Mouse (Mus musculus): ENCODE results near the gene Ifnlr1. TPM values are rescaled to one million over a fixed set of nuclear protein-coding genes. Genes with fewer than 3 reads are reported as not detected.
"Not testable (repeated sequence)": the region's sequence is repeated elsewhere in the genome, so short reads cannot be mapped to it uniquely, and the experiment has no call there.

Gene Ifnlr1
- polyA plus RNA-seq, 1 experiment from 2014 or later = 0.31 TPM

DNA sequence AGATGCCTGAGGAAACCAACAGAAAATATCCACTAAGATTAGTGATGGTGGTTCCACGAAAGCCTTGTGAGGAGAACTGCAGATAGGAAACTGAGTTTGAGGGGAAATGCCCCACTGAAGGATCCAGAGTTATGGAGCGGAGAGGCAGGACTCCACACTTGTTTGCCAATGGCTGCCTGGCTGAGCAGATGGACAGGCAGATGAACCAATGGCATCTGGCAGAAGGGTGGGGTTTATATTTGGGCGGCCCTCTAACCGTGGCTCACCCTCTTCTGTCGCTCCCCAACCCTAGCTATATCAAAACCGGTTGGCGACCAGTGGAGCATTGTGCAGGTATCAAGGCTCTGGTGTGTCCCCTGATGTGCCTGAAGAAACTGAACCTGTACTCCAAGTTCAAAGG lies 12.4 kb downstream of the Ifnlr1 start:
- no peaks in the 10 kb centered on the region for H3K27me3 ChIP-seq (ENCODE audit: control insufficient read depth, insufficient read depth, low read depth, low read length)
- H3K27ac ChIP-seq (ENCODE audit: low read length) = no peak overlapping the region
- WGBS = 85% methylated on average over 7 of the region's 7 CpGs
- no peak for ATAC-seq
- H3K4me3 ChIP-seq (ENCODE audit: low read depth, low read length) = peak overlapping the region; percentile 16
- no peaks in the 10 kb centered on the region for H3K9me3 ChIP-seq (replicated peaks; ENCODE audit: control insufficient read depth, low read length, poor library complexity, severe bottlenecking)
- H3K4me2 ChIP-seq (ENCODE audit: low read length) = peak overlapping the region; percentile 6; the same call in 1 of the 2 replicates
- no peaks in the 10 kb centered on the region for H3K36me3 ChIP-seq (ENCODE audit: control insufficient read depth, insufficient read depth, low read length)
- no peak overlapping the region for H3K9ac ChIP-seq (ENCODE audit: low read depth, low read length)
- no peaks in the 10 kb centered on the region for H3K4me1 ChIP-seq (ENCODE audit: control insufficient read depth, insufficient read depth, low read length)

DNA sequence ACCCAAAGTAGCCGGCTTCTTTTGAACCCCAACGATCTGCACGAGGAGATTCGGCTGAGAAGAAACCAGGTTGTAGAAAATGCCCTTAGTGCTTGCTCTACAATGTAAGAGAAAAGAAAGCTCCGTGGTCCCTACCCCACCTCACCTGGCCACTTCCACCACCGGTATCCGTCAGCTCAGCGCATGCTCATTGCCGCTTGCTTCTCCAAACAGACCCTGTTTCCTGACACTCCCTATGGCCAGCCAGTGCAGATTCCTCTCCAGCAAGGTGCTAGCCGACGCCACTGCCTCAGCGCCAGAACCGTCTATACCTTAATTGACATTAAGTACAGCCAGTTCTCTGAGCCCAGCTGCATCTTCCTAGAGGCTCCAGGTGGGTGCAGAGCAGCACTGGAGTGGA lies 17.4 kb downstream of the Ifnlr1 start:
- Histone ChIP-seq H3K9ac (ENCODE audit: low read depth, low read length) (no peak overlapping the region), H3K4me1 (ENCODE audit: control insufficient read depth, insufficient read depth, low read length) (no peaks in the 10 kb centered on the region), H3K36me3 (ENCODE audit: control insufficient read depth, insufficient read depth, low read length) (no peaks in the 10 kb centered on the region), H3K4me2 (ENCODE audit: low read length) (no peak overlapping the region), H3K4me3 (ENCODE audit: low read depth, low read length) (no peak overlapping the region), H3K9me3 (replicated peaks; ENCODE audit: control insufficient read depth, low read length, poor library complexity, severe bottlenecking) (no peaks in the 10 kb centered on the region), H3K27ac (ENCODE audit: low read length) (no peak overlapping the region), H3K27me3 (ENCODE audit: control insufficient read depth, insufficient read depth, low read depth, low read length) (no peaks in the 10 kb centered on the region)
- 81% methylated on average over 13 of the region's 13 CpGs for WGBS
- ATAC-seq = no peak

DNA sequence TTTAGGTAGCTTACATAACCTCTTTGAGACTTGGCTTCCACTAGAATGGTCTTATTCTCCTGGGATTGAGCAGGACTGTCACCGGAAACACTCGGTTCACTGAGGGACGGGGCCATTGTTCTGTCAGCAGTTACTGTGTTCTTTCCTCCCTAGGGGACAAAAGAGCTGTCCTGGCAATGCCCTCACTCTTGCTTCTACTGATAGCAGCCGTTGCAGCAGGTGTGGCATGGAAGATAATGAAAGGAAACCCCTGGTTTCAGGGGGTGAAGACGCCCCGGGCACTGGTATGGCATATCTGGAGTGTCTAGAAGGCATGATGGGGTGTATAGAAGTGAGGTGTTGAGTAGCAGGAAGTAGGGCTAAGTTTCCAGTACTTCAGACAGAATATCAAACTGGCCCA lies 17.9 kb downstream of the Ifnlr1 start:
- Histone ChIP-seq H3K9ac (ENCODE audit: low read depth, low read length) (no peak overlapping the region), H3K9me3 (replicated peaks; ENCODE audit: control insufficient read depth, low read length, poor library complexity, severe bottlenecking) (no peaks in the 10 kb centered on the region), H3K36me3 (ENCODE audit: control insufficient read depth, insufficient read depth, low read length) (no peaks in the 10 kb centered on the region), H3K4me2 (ENCODE audit: low read length) (no peak overlapping the region), H3K27ac (ENCODE audit: low read length) (no peak overlapping the region), H3K4me1 (ENCODE audit: control insufficient read depth, insufficient read depth, low read length) (no peaks in the 10 kb centered on the region), H3K4me3 (ENCODE audit: low read depth, low read length) (no peak overlapping the region), H3K27me3 (ENCODE audit: control insufficient read depth, insufficient read depth, low read depth, low read length) (no peaks in the 10 kb centered on the region)
- no peak for ATAC-seq
- WGBS = 42% methylated on average over 6 of the region's 6 CpGs

DNA sequence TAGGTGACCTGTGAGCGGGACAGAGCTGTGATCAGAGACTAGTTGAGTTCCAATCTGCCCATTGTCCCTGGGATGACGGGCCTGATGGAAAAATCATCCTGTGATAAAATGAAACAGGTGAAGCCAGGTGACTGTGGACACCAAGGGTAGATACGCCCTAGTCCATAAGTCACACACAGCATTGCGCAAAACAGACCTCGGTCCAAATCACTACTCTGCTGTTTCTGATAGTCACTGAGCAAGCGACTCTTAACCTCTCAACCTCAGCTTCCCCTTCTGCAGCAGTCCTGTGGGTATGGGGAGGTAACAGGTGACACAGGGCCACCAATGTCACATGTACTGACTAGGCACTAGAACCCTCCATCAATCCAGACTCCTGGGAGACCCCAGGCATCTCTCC lies 20.0 kb downstream of the Ifnlr1 start:
- 91% methylated on average over 6 of the region's 6 CpGs for WGBS

DNA sequence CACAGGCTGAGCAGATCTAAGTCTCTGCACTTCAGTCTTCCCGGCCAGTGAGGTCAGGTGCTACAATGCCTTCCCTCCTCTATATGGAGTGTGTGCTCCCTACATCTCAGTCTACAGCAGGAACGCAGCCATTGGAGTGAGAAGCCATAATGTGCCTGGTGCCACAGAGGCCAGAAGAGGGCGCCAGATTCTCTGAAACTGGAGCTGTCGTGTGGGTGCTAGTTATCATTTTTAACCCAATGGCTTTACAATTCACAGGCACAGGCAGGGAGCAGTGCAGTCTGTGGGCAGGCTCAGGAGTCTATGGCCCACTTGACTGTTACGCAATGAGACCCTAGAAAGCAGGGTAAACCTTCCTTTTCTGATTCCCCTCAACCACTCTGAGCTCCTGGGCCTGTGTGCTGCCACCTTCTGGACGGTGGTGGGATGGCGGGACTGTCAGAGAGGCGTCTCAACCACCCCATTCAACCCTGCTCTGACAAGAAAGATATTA lies 23.0 kb downstream of the Ifnlr1 start:
- 9% methylated on average over 8 of the region's 8 CpGs for WGBS
- no peaks in the 10 kb centered on the region for H3K36me3 ChIP-seq (ENCODE audit: control insufficient read depth, insufficient read depth, low read length)
- H3K4me1 ChIP-seq (ENCODE audit: control insufficient read depth, insufficient read depth, low read length) = no peaks in the 10 kb centered on the region
- H3K9ac ChIP-seq (ENCODE audit: low read depth, low read length) = no peak overlapping the region
- H3K27me3 ChIP-seq (ENCODE audit: control insufficient read depth, insufficient read depth, low read depth, low read length) = no peaks in the 10 kb centered on the region
- ATAC-seq = no peak
- no peaks in the 10 kb centered on the region for H3K9me3 ChIP-seq (replicated peaks; ENCODE audit: control insufficient read depth, low read length, poor library complexity, severe bottlenecking)
- no peak overlapping the region for H3K4me3 ChIP-seq (ENCODE audit: low read depth, low read length)
- peak overlapping the region; percentile 39 for H3K4me2 ChIP-seq (ENCODE audit: low read length)
- H3K27ac ChIP-seq (ENCODE audit: low read length) = no peak overlapping the region

More for the DNA sequence above, 20.0 kb downstream of the Ifnlr1 start:
- Histone ChIP-seq H3K9ac (ENCODE audit: low read depth, low read length) (no peak overlapping the region), H3K36me3 (ENCODE audit: control insufficient read depth, insufficient read depth, low read length) (no peaks in the 10 kb centered on the region), H3K9me3 (replicated peaks; ENCODE audit: control insufficient read depth, low read length, poor library complexity, severe bottlenecking) (no peaks in the 10 kb centered on the region), H3K4me2 (ENCODE audit: low read length) (no peak overlapping the region), H3K27ac (ENCODE audit: low read length) (no peak overlapping the region), H3K27me3 (ENCODE audit: control insufficient read depth, insufficient read depth, low read depth, low read length) (no peaks in the 10 kb centered on the region), H3K4me1 (ENCODE audit: control insufficient read depth, insufficient read depth, low read length) (no peaks in the 10 kb centered on the region), H3K4me3 (ENCODE audit: low read depth, low read length) (no peak overlapping the region)
- ATAC-seq = no peak

DNA sequence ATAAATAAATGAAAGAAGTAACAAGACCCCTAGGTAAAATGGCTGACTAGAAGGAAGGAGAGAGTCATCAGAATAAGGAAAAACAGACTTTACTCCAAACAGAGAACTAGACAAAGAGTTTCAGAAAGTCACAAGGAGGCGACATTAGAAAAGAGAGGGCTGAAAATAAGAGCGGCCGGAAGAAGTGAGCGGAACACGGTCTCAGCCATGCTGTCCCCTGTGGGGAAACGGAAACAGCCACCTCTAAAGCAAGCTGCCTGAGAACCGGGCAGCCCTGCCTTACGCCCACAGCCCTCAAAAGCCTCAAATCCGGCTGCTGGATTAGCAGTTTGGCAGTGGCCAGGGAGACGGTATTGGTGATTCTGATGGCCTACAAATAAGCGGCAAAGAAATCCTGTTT lies 23.5 kb downstream of the Ifnlr1 start:
- Histone ChIP-seq H3K4me2 (ENCODE audit: low read length) (no peak overlapping the region), H3K9ac (ENCODE audit: low read depth, low read length) (no peak overlapping the region), H3K36me3 (ENCODE audit: control insufficient read depth, insufficient read depth, low read length) (no peaks in the 10 kb centered on the region), H3K4me3 (ENCODE audit: low read depth, low read length) (no peak overlapping the region), H3K27ac (ENCODE audit: low read length) (no peak overlapping the region), H3K27me3 (ENCODE audit: control insufficient read depth, insufficient read depth, low read depth, low read length) (no peaks in the 10 kb centered on the region), H3K9me3 (replicated peaks; ENCODE audit: control insufficient read depth, low read length, poor library complexity, severe bottlenecking) (no peaks in the 10 kb centered on the region), H3K4me1 (ENCODE audit: control insufficient read depth, insufficient read depth, low read length) (no peaks in the 10 kb centered on the region)
- no peak for ATAC-seq
- 71% methylated on average over 11 of the region's 11 CpGs for WGBS

DNA sequence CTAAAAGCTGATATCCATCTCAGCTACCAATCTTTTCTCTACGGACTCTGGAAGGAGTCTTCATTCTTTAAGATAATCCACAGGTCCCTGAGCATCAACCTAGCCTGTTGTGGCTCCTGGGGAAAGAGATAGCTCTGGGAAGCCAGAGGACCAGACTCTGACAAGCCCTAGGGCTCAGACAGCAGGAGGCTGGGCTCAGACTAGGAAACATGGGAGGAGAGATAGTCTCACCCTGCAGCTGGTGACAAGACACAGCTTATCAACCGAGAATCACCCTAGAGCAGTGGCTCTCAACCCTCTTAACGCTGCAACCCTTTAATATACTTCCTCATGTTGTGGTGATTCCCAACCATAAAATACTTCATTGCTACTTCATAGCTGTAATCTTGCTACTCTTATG lies 24.3 kb downstream of the Ifnlr1 start:
- no peak for ATAC-seq
- 83% methylated on average over 3 of the region's 3 CpGs for WGBS

DNA sequence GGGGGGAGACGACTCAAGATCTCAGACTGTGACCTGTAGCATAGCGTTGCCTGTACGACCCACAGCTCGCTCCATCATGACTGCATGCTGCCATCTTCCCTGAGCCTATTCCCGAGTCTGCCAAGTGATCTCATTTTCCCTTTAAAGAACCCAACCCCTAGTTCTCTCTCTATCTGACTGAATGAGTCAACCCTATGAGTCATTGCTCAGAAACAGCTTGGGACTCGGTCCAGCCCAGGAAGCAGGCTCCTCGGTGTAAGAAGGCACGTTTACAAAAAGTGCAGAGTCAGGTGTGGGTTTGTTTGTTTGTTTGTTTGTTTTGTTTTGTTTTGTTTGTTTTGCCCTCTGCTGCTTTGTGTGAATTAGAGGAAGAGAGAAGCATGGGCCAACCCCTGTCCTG lies 28.7 kb downstream of the Ifnlr1 start:
- no peaks in the 10 kb centered on the region for H3K27me3 ChIP-seq (ENCODE audit: control insufficient read depth, insufficient read depth, low read depth, low read length)
- H3K4me1 ChIP-seq (ENCODE audit: control insufficient read depth, insufficient read depth, low read length) = no peaks in the 10 kb centered on the region
- H3K9me3 ChIP-seq (replicated peaks; ENCODE audit: control insufficient read depth, low read length, poor library complexity, severe bottlenecking) = no peaks in the 10 kb centered on the region
- no peak for ATAC-seq
- H3K4me2 ChIP-seq (ENCODE audit: low read length) = no peak overlapping the region
- H3K9ac ChIP-seq (ENCODE audit: low read depth, low read length) = no peak overlapping the region
- no peaks in the 10 kb centered on the region for H3K36me3 ChIP-seq (ENCODE audit: control insufficient read depth, insufficient read depth, low read length)
- H3K4me3 ChIP-seq (ENCODE audit: low read depth, low read length) = no peak overlapping the region
- no peak overlapping the region for H3K27ac ChIP-seq (ENCODE audit: low read length)
- 85% methylated on average over 8 of the region's 8 CpGs for WGBS

More for the DNA sequence above, 24.3 kb downstream of the Ifnlr1 start:
- no peak overlapping the region for H3K27ac ChIP-seq (ENCODE audit: low read length)
- H3K9ac ChIP-seq (ENCODE audit: low read depth, low read length) = no peak overlapping the region
- no peak overlapping the region for H3K4me3 ChIP-seq (ENCODE audit: low read depth, low read length)
- H3K9me3 ChIP-seq (replicated peaks; ENCODE audit: control insufficient read depth, low read length, poor library complexity, severe bottlenecking) = no peaks in the 10 kb centered on the region
- no peaks in the 10 kb centered on the region for H3K27me3 ChIP-seq (ENCODE audit: control insufficient read depth, insufficient read depth, low read depth, low read length)
- no peaks in the 10 kb centered on the region for H3K4me1 ChIP-seq (ENCODE audit: control insufficient read depth, insufficient read depth, low read length)
- no peak overlapping the region for H3K4me2 ChIP-seq (ENCODE audit: low read length)
- no peaks in the 10 kb centered on the region for H3K36me3 ChIP-seq (ENCODE audit: control insufficient read depth, insufficient read depth, low read length)

DNA sequence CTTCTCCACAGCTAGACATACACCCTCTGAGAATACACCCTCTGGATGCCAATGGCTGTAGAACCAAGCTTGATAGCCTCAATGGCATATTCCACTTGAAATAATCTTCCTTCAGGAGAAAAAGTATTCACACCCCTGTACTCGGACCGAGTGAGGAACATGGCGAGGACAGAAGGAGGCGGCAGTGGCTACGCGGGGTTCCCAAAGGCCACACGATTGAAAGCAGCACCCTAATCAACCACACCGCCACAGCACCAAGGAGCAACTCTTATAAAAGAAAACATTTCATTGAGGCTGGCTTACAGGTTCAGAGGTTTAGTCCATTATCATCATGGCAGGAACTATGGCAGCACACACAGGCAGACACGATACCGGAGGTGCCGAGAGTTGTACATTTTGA lies 30.4 kb downstream of the Ifnlr1 start:
- 97% methylated on average over 11 of the region's 11 CpGs for WGBS

More for the DNA sequence above, 30.4 kb downstream of the Ifnlr1 start:
- H3K9ac ChIP-seq (ENCODE audit: low read depth, low read length); H3K27ac ChIP-seq (ENCODE audit: low read length); H3K9me3 ChIP-seq (replicated peaks; ENCODE audit: control insufficient read depth, low read length, poor library complexity, severe bottlenecking); H3K36me3 ChIP-seq (ENCODE audit: control insufficient read depth, insufficient read depth, low read length); H3K27me3 ChIP-seq (ENCODE audit: control insufficient read depth, insufficient read depth, low read depth, low read length); H3K4me1 ChIP-seq (ENCODE audit: control insufficient read depth, insufficient read depth, low read length); H3K4me2 ChIP-seq (ENCODE audit: low read length); H3K4me3 ChIP-seq (ENCODE audit: low read depth, low read length); ATAC-seq: not testable (repeated sequence)

Data from midbrain, embryonic 16.5 days (tissue).